Mouse (Mus musculus): Measurements from ENCODE around the gene Rtp3. TPM values are rescaled to one million over a fixed set of nuclear protein-coding genes. Genes with fewer than 3 reads are reported as not detected.

The Rtp3 gene
- polyA plus RNA-seq (2014; fragmentation: Nextera tagmentation; extraction: Ambion mirVana): 0.38 TPM in 1 of 2 replicates, not detected in the other

DNA sequence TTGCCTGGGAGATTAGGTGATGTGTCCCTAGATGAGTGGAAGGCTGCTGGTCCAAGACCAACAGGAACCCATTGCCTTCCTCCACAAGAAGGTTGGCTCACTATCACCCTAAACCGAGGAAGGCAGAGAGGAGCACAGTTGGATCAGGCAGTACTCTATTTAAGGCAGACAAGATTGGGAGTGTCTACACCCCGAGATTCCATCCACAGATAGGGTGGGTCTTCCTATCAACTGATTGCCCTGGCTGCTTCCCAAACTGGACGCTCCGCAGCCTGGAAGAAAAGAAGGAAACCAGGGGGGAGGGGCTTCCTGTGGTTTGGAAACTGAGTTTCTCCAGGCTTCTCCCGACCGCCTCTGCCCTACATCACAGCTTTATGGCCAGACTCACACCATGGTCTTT is at the start of gene Rtp3:
Rtp3 (minus strand) TSS at position 380 of the 400 bp plus-strand sequence.
- no peak within 1 kb of the TSS for H3K4me2 ChIP-seq (replicated peaks; ENCODE audit: low read depth, low read length)
- no peak within 1 kb of the TSS for H3K4me3 ChIP-seq (ENCODE audit: low read depth, low read length)
- no peaks in the 10 kb centered on the region for H3K9me3 ChIP-seq (ENCODE audit: control insufficient read depth, low read depth, low read length)
- H3K36me3 ChIP-seq (ENCODE audit: control insufficient read depth, insufficient read depth, low read length): no peaks in the 10 kb centered on the region
- no peak for ATAC-seq (ENCODE audit: insufficient number of reproducible peaks, insufficient read depth, low FRiP score, low read depth)
- H3K4me1 ChIP-seq (ENCODE audit: control insufficient read depth, insufficient read depth, low read length): no peaks in the 10 kb centered on the region
- H3K27ac ChIP-seq (ENCODE audit: low read length): no peak within 1 kb of the TSS
- H3K27me3 ChIP-seq (ENCODE audit: control insufficient read depth, insufficient read depth, low read length): no peaks in the 10 kb centered on the region
- 67% methylated on average over 6 of the region's 6 CpGs for WGBS
- no peak within 1 kb of the TSS for H3K9ac ChIP-seq (replicated peaks; ENCODE audit: low read depth, low read length)

- H3K4me3 ChIP-seq (ENCODE audit: low read depth, low read length): no peak overlapping the region
- no peaks in the 10 kb centered on the region for H3K36me3 ChIP-seq (ENCODE audit: control insufficient read depth, insufficient read depth, low read length)
- H3K27ac ChIP-seq (ENCODE audit: low read length): no peak overlapping the region
- H3K4me2 ChIP-seq (replicated peaks; ENCODE audit: low read depth, low read length): no peak overlapping the region
- H3K9me3 ChIP-seq (ENCODE audit: control insufficient read depth, low read depth, low read length): no peaks in the 10 kb centered on the region
- no peaks in the 10 kb centered on the region for H3K27me3 ChIP-seq (ENCODE audit: control insufficient read depth, insufficient read depth, low read length)
- no peak for ATAC-seq (ENCODE audit: insufficient number of reproducible peaks, insufficient read depth, low FRiP score, low read depth)
- WGBS: 73% methylated on average over 4 of the region's 4 CpGs
- no peaks in the 10 kb centered on the region for H3K4me1 ChIP-seq (ENCODE audit: control insufficient read depth, insufficient read depth, low read length)
- H3K9ac ChIP-seq (replicated peaks; ENCODE audit: low read depth, low read length): no peak overlapping the region
These were observed 49.6 kb upstream of the Rtp3 start for GRCm38 (mm10) chr9:111039966-111040365.

DNA sequence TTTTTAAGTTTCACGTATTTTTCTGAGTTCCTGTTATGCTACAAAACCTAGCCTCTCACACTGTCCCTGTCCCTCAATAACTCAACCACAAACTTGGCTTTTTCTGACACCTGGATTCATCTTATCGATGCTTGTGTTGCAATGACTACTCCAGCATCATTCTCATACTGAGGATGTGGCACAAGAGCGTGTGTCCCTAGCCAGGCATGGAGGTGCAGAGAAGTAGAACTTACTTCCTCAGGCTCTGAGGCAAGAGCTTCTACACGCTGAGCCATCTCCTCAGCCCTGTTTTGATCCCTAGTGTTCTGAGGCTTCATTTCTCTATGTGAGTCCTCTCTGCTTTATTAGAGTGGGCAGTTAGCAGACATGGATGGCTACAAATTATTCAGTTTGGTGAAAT is 43.3 kb upstream of the Rtp3 start:
- Histone ChIP-seq H3K4me3 (ENCODE audit: low read depth, low read length) (no peak overlapping the region), H3K27ac (ENCODE audit: low read length) (no peak overlapping the region), H3K27me3 (ENCODE audit: control insufficient read depth, insufficient read depth, low read length) (no peaks in the 10 kb centered on the region), H3K9me3 (ENCODE audit: control insufficient read depth, low read depth, low read length) (no peaks in the 10 kb centered on the region), H3K4me1 (ENCODE audit: control insufficient read depth, insufficient read depth, low read length) (no peaks in the 10 kb centered on the region), H3K9ac (replicated peaks; ENCODE audit: low read depth, low read length) (no peak overlapping the region), H3K36me3 (ENCODE audit: control insufficient read depth, insufficient read depth, low read length) (no peaks in the 10 kb centered on the region), H3K4me2 (replicated peaks; ENCODE audit: low read depth, low read length) (no peak overlapping the region)
- ATAC-seq (ENCODE audit: insufficient number of reproducible peaks, insufficient read depth, low FRiP score, low read depth): no peak
- 87% methylated on average over 4 of the region's 4 CpGs for WGBS

- H3K27me3 ChIP-seq (ENCODE audit: control insufficient read depth, insufficient read depth, low read length): no peaks in the 10 kb centered on the region
- no peak overlapping the region for H3K9ac ChIP-seq (replicated peaks; ENCODE audit: low read depth, low read length)
- H3K36me3 ChIP-seq (ENCODE audit: control insufficient read depth, insufficient read depth, low read length): no peaks in the 10 kb centered on the region
- H3K9me3 ChIP-seq (ENCODE audit: control insufficient read depth, low read depth, low read length): no peaks in the 10 kb centered on the region
- no peaks in the 10 kb centered on the region for H3K4me1 ChIP-seq (ENCODE audit: control insufficient read depth, insufficient read depth, low read length)
- H3K4me3 ChIP-seq (ENCODE audit: low read depth, low read length): no peak overlapping the region
- H3K4me2 ChIP-seq (replicated peaks; ENCODE audit: low read depth, low read length): no peak overlapping the region
- ATAC-seq (ENCODE audit: insufficient number of reproducible peaks, insufficient read depth, low FRiP score, low read depth): no peak
- 88% methylated on average over 10 of the region's 10 CpGs for WGBS
- H3K27ac ChIP-seq (ENCODE audit: low read length): no peak overlapping the region
These were observed 36.4 kb upstream of the Rtp3 start for GRCm38 (mm10) chr9:111026791-111027190.

DNA sequence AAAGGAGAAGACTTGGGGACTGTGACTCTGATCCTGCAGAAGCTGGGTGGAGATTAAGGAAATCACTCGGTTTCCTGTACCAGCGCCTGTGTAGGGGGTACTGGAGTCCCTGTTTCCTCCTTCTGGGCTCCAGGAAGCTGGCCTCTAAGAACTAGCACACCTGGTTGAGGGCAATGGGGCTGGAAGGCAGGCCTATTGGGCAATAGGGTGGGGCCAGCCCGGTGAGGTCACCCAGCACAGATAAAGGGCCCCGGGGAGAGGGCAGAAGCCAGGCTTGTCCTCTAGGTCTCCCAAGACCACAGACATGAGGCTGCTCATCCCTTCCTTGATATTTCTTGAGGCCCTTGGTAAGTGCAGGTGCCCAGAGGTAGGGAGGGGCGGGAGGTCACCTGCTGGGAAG is 28.6 kb upstream of the Rtp3 start, which contains the start of gene Ltf:
Ltf (plus strand) TSS at position 250 of the 400 bp plus-strand sequence.
- WGBS: 80% methylated on average over 5 of the region's 5 CpGs
- no peak for ATAC-seq (ENCODE audit: insufficient number of reproducible peaks, insufficient read depth, low FRiP score, low read depth)
- H3K4me3 ChIP-seq (ENCODE audit: low read depth, low read length): no peak within 1 kb of the TSS
- no peak within 1 kb of the TSS for H3K27ac ChIP-seq (ENCODE audit: low read length)
- H3K27me3 ChIP-seq (ENCODE audit: control insufficient read depth, insufficient read depth, low read length): no peaks in the 10 kb centered on the region
- H3K4me1 ChIP-seq (ENCODE audit: control insufficient read depth, insufficient read depth, low read length): no peaks in the 10 kb centered on the region
- H3K9ac ChIP-seq (replicated peaks; ENCODE audit: low read depth, low read length): no peak within 1 kb of the TSS
- no peaks in the 10 kb centered on the region for H3K36me3 ChIP-seq (ENCODE audit: control insufficient read depth, insufficient read depth, low read length)
- H3K4me2 ChIP-seq (replicated peaks; ENCODE audit: low read depth, low read length): no peak within 1 kb of the TSS
- no peaks in the 10 kb centered on the region for H3K9me3 ChIP-seq (ENCODE audit: control insufficient read depth, low read depth, low read length)

GRCm38 (mm10) chr9:111015658-111016057 is 25.3 kb upstream of the Rtp3 start:
- no peak overlapping the region for H3K4me3 ChIP-seq (ENCODE audit: low read depth, low read length)
- WGBS: 86% methylated on average over 4 of the region's 4 CpGs

DNA sequence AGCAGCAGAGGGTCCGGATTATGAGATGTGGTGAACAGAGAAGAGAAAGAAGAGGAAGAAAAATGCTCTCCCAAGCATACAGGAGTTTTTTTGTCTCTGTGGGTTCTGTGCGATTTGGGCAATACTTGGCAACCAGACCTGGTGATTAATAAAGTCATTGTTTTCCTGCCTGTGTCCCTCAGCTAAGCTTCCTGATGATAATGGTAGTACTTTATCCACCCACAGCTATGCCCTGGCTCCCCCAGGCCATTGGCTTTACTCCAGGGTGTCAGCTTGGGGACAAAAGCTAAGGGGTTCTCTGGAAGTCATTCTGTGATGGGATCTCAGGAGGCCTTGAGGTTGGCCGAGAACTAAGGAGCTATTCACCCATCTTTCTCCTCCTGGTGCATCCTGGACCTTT is 21.7 kb upstream of the Rtp3 start:
- Histone ChIP-seq H3K27me3 (ENCODE audit: control insufficient read depth, insufficient read depth, low read length) (no peaks in the 10 kb centered on the region), H3K36me3 (ENCODE audit: control insufficient read depth, insufficient read depth, low read length) (no peaks in the 10 kb centered on the region)
- 79% methylated on average over 3 of the region's 3 CpGs for WGBS

More at GRCm38 (mm10) chr9:111015658-111016057, 25.3 kb upstream of the Rtp3 start:
- no peak overlapping the region for H3K4me2 ChIP-seq (replicated peaks; ENCODE audit: low read depth, low read length)
- no peak for ATAC-seq (ENCODE audit: insufficient number of reproducible peaks, insufficient read depth, low FRiP score, low read depth)
- no peaks in the 10 kb centered on the region for H3K9me3 ChIP-seq (ENCODE audit: control insufficient read depth, low read depth, low read length)
- no peak overlapping the region for H3K27ac ChIP-seq (ENCODE audit: low read length)
- no peaks in the 10 kb centered on the region for H3K4me1 ChIP-seq (ENCODE audit: control insufficient read depth, insufficient read depth, low read length)
- H3K36me3 ChIP-seq (ENCODE audit: control insufficient read depth, insufficient read depth, low read length): no peaks in the 10 kb centered on the region
- H3K9ac ChIP-seq (replicated peaks; ENCODE audit: low read depth, low read length): no peak overlapping the region
- no peaks in the 10 kb centered on the region for H3K27me3 ChIP-seq (ENCODE audit: control insufficient read depth, insufficient read depth, low read length)

DNA sequence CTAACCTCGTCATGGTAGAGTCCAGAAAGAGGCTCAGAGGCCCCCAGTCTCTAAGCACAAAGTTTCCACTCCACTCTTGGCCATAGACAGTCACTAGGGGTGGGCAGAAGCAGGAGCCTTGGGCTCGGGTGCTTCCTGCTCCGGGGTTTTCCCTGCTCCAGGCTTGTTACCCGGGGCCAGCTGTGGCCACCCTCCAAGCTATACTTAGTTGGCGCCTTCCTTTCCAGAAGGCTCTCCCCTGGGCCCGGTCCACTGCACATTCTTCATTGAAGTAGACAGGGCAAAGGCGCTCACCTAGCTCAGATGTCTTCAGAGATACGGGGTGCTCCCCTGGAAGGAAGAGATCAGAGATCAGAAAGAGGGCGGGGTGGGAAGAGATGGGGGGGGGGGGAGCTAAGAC is 21.2 kb upstream of the Rtp3 start:
- Histone ChIP-seq H3K9ac (replicated peaks; ENCODE audit: low read depth, low read length) (no peak overlapping the region), H3K4me2 (replicated peaks; ENCODE audit: low read depth, low read length) (no peak overlapping the region), H3K27me3 (ENCODE audit: control insufficient read depth, insufficient read depth, low read length) (no peaks in the 10 kb centered on the region), H3K4me3 (ENCODE audit: low read depth, low read length) (no peak overlapping the region), H3K27ac (ENCODE audit: low read length) (no peak overlapping the region), H3K36me3 (ENCODE audit: control insufficient read depth, insufficient read depth, low read length) (no peaks in the 10 kb centered on the region), H3K4me1 (ENCODE audit: control insufficient read depth, insufficient read depth, low read length) (no peaks in the 10 kb centered on the region), H3K9me3 (ENCODE audit: control insufficient read depth, low read depth, low read length) (no peaks in the 10 kb centered on the region)
- 79% methylated on average over 9 of the region's 9 CpGs for WGBS
- no peak for ATAC-seq (ENCODE audit: insufficient number of reproducible peaks, insufficient read depth, low FRiP score, low read depth)

More for the DNA sequence above, 21.7 kb upstream of the Rtp3 start:
- Histone ChIP-seq H3K4me2 (replicated peaks; ENCODE audit: low read depth, low read length) (no peak overlapping the region), H3K9ac (replicated peaks; ENCODE audit: low read depth, low read length) (no peak overlapping the region), H3K27ac (ENCODE audit: low read length) (no peak overlapping the region), H3K9me3 (ENCODE audit: control insufficient read depth, low read depth, low read length) (no peaks in the 10 kb centered on the region), H3K4me1 (ENCODE audit: control insufficient read depth, insufficient read depth, low read length) (no peaks in the 10 kb centered on the region), H3K4me3 (ENCODE audit: low read depth, low read length) (no peak overlapping the region)
- ATAC-seq (ENCODE audit: insufficient number of reproducible peaks, insufficient read depth, low FRiP score, low read depth): no peak

DNA sequence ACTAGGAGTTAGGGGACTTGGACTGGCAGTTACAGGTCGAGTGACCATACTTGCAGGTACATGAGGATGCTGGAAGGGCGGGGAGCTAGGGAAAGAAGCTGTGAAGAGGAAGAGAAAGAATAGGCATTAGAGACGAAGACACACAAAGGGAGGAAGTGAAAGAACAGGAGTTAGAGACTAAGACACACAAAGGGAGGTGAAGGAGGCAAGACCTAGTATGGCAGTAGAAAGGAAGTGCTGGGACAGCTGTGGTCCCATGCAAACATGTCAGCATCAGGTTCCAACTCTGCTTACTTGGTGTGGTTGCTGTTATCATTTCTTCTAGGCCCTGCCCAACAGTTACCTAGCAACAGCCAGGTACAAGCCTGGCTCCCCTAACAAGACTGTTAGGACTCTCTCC is 19.4 kb upstream of the Rtp3 start:
- Histone ChIP-seq H3K9me3 (ENCODE audit: control insufficient read depth, low read depth, low read length) (no peaks in the 10 kb centered on the region), H3K4me2 (replicated peaks; ENCODE audit: low read depth, low read length) (no peak overlapping the region), H3K27ac (ENCODE audit: low read length) (no peak overlapping the region), H3K4me1 (ENCODE audit: control insufficient read depth, insufficient read depth, low read length) (no peaks in the 10 kb centered on the region), H3K4me3 (ENCODE audit: low read depth, low read length) (no peak overlapping the region), H3K27me3 (ENCODE audit: control insufficient read depth, insufficient read depth, low read length) (no peaks in the 10 kb centered on the region), H3K9ac (replicated peaks; ENCODE audit: low read depth, low read length) (no peak overlapping the region), H3K36me3 (ENCODE audit: control insufficient read depth, insufficient read depth, low read length) (no peaks in the 10 kb centered on the region)
- 67% methylated on average over 3 of the region's 3 CpGs for WGBS
- no peak for ATAC-seq (ENCODE audit: insufficient number of reproducible peaks, insufficient read depth, low FRiP score, low read depth)

Data from stomach, embryonic 14.5 days (tissue).